Mouse (Mus musculus) MEL (cell line): ENCODE measurements around the gene Rnase4.

ENCODE experiments used
- BHLHE40 ChIP-seq: IDR thresholded peaks from 2 replicates; pipeline ENCODE4 v1.6.1; 2012; ENCODE audit warnings: low read depth, mild to moderate bottlenecking, inconsistent platforms, low read length, improper control_type of control experiment, borderline replicate concordance
- CTCF ChIP-seq, 3 experiments: IDR thresholded peaks in 2 of 3; conservative IDR thresholded peaks in 1 of 3; 2 replicates each; pipeline ENCODE4 v1.5.1; 2011 to 2012; ENCODE audit warnings: low read length in 3 of 3, low read depth in 2 of 3, mild to moderate bottlenecking in 2 of 3, improper control_type of control experiment in 1 of 3, inconsistent platforms in 1 of 3, mixed read lengths in 1 of 3, moderate library complexity in 1 of 3; ENCODE audit not compliant: control insufficient read depth in 1 of 3, insufficient read depth in 1 of 3, poor library complexity in 1 of 3, severe bottlenecking in 1 of 3
- GATA1 ChIP-seq: IDR thresholded peaks from 2 replicates; pipeline ENCODE4 v1.6.1; 2011; ENCODE audit warnings: low read depth, low read length, improper control_type of control experiment
- MAZ ChIP-seq: IDR thresholded peaks from 2 replicates; pipeline ENCODE4 v1.6.1; 2012; ENCODE audit warnings: low read depth, mild to moderate bottlenecking, inconsistent platforms, low read length, improper control_type of control experiment
- MEF2A ChIP-seq: IDR thresholded peaks from 2 replicates; pipeline ENCODE4 v1.6.1; 2014; ENCODE audit warnings: low read depth, mild to moderate bottlenecking, inconsistent platforms, low read length, improper control_type of control experiment; ENCODE audit not compliant: poor library complexity, insufficient replicate concordance, severe bottlenecking; ENCODE audit errors: extremely low read depth
- POLR2A ChIP-seq, 2 experiments: IDR thresholded peaks; 2 replicates each; pipeline ENCODE4 v1.6.1; 2011 to 2012; ENCODE audit warnings: low read length in 2 of 2, mild to moderate bottlenecking in 2 of 2, control low read depth in 1 of 2, improper control_type of control experiment in 1 of 2, low read depth in 1 of 2, moderate library complexity in 1 of 2; ENCODE audit not compliant: control insufficient read depth in 1 of 2, insufficient read depth in 1 of 2, poor library complexity in 1 of 2

GRCm38 (mm10) chr14:51142568-51142967 lies 51.7 kb downstream of the Rnase4 start:
- TF ChIP-seq MAZ, result no peak
- no peak for TF ChIP-seq CTCF (IDR thresholded peaks at IDR 0.05 in 2 of 3, conservative IDR thresholded peaks at IDR 0.05 in 1 of 3; ENCODE audit: control insufficient read depth in 1 of 3, insufficient read depth in 1 of 3, low read depth in 2 of 3, low read length in 3 of 3, poor library complexity in 1 of 3, severe bottlenecking in 1 of 3)
- TF ChIP-seq GATA1, result no peak
- no peak for TF ChIP-seq MEF2A
- TF ChIP-seq POLR2A (IDR thresholded peaks at IDR 0.05; ENCODE audit: control insufficient read depth in 1 of 2, insufficient read depth in 1 of 2, low read depth in 1 of 2, low read length in 2 of 2, poor library complexity in 1 of 2), result no peak
- no peak for TF ChIP-seq BHLHE40
